Mouse (Mus musculus) myocyte (in vitro differentiated cells): ENCODE measurements around the gene Ssbp3. TPM values are rescaled to one million over a fixed set of nuclear protein-coding genes. Genes with fewer than 3 reads are reported as not detected.
A peak's percentile ranks its signal among the peaks of the same experiment; 100 is the strongest.

ENCODE experiments used
- H3K27me3 ChIP-seq: one replicate; pipeline ENCODE4 v1.6.1; 2011; ENCODE audit not compliant: control insufficient read depth, insufficient read depth, insufficient read length
- H3K36me3 ChIP-seq: one replicate; pipeline ENCODE4 v1.6.1; 2011; ENCODE audit not compliant: control insufficient read depth, insufficient read depth
- H3K4me2 ChIP-seq: one replicate; pipeline ENCODE4 v1.6.1; 2011; ENCODE audit warnings: low read depth, control low read depth
- H3K4me3 ChIP-seq: one replicate; pipeline ENCODE4 v1.5.1; 2011; ENCODE audit warnings: mild to moderate bottlenecking, control low read depth, moderate library complexity
- H3K79me2 ChIP-seq: one replicate; pipeline ENCODE4 v1.6.1; 2011; ENCODE audit not compliant: control insufficient read depth, insufficient read depth
- H3ac ChIP-seq: one replicate; pipeline ENCODE4 v1.6.1; 2011; ENCODE audit not compliant: control insufficient read depth, insufficient read length
- CEBPB ChIP-seq: IDR thresholded peaks from 2 replicates; pipeline ENCODE4 v1.6.1; 2011; ENCODE audit warnings: mild to moderate bottlenecking, moderate library complexity; ENCODE audit not compliant: poor library complexity, insufficient read depth, severe bottlenecking
- E2F4 ChIP-seq: IDR thresholded peaks from one replicate; pipeline ENCODE4 v1.6.1; 2011; ENCODE audit warnings: mild to moderate bottlenecking, control low read depth, moderate library complexity; ENCODE audit not compliant: insufficient read depth
- MAX ChIP-seq: IDR thresholded peaks from one replicate; pipeline ENCODE4 v1.6.1; 2011; ENCODE audit warnings: low read depth, mild to moderate bottlenecking, control low read depth
- MYOD1 ChIP-seq, 3 experiments: IDR thresholded peaks; one replicate each; pipeline ENCODE4 v1.6.1; 2011; ENCODE audit warnings: control low read depth in 2 of 3, low read depth in 2 of 3, mild to moderate bottlenecking in 2 of 3, moderate library complexity in 1 of 3; ENCODE audit not compliant: insufficient read length in 2 of 3, control insufficient read depth in 1 of 3
- MYOG ChIP-seq, 3 experiments: IDR thresholded peaks; one replicate each; pipeline ENCODE4 v1.6.1; 2011; ENCODE audit warnings: control low read depth in 2 of 3, low read depth in 2 of 3, mild to moderate bottlenecking in 2 of 3; ENCODE audit not compliant: insufficient read length in 2 of 3, control insufficient read depth in 1 of 3, insufficient read depth in 1 of 3
- POLR2A ChIP-seq: IDR thresholded peaks from one replicate; pipeline ENCODE4 v1.6.1; 2011; ENCODE audit warnings: low read depth, mild to moderate bottlenecking, control low read depth, moderate library complexity; ENCODE audit not compliant: insufficient read length
- POLR2AphosphoS2 ChIP-seq: IDR thresholded peaks from one replicate; pipeline ENCODE4 v1.6.1; 2011; ENCODE audit warnings: low read depth, control low read depth; ENCODE audit not compliant: insufficient read length
- REST ChIP-seq: IDR thresholded peaks from one replicate; pipeline ENCODE4 v1.6.1; 2011; ENCODE audit warnings: mild to moderate bottlenecking, control low read depth, moderate library complexity; ENCODE audit not compliant: insufficient read depth, insufficient read length
- SRF ChIP-seq: IDR thresholded peaks from one replicate; pipeline ENCODE4 v1.6.1; 2011; ENCODE audit warnings: low read depth; ENCODE audit not compliant: control insufficient read depth, insufficient read length
- TCF12 ChIP-seq: IDR thresholded peaks from one replicate; pipeline ENCODE4 v1.6.1; 2011; ENCODE audit warnings: mild to moderate bottlenecking, control low read depth; ENCODE audit not compliant: poor library complexity, insufficient read depth, severe bottlenecking
- TCF3 ChIP-seq: IDR thresholded peaks from one replicate; pipeline ENCODE4 v1.6.1; 2011; ENCODE audit warnings: low read depth, control low read depth; ENCODE audit not compliant: insufficient read length
- USF1 ChIP-seq: IDR thresholded peaks from one replicate; pipeline ENCODE4 v1.6.1; 2011; ENCODE audit warnings: low read depth, mild to moderate bottlenecking, control low read depth, moderate library complexity
- polyA plus RNA-seq: library from polyadenylated mRNA; unstranded; fragments of >200 nt; fragmentation: generic; extraction: Trizol; gene quantifications from one replicate; pipeline ENCODE4 v1.2.1, GENCODE M21; 2012; ENCODE audit warnings: missing spikeins

Gene Ssbp3
- polyA plus RNA-seq, 1 experiment: 59.4 TPM

GRCm38 (mm10) chr4:106898923-106899322, 11.6 kb upstream of the Ssbp3 start:
- no peaks in the 10 kb centered on the region for H3K27me3 ChIP-seq
- H3K79me2 ChIP-seq: no peaks in the 10 kb centered on the region
- no peak overlapping the region for H3K4me3 ChIP-seq
- H3K4me2 ChIP-seq: no peak overlapping the region
- TF ChIP-seq TCF12 (no peak), POLR2AphosphoS2 (no peak), MAX (no peak), SRF (no peak), USF1 (no peak), POLR2A (no peak), MYOG (IDR thresholded peaks at IDR 0.05; ENCODE audit: control insufficient read depth in 1 of 3, insufficient read depth in 1 of 3, insufficient read length in 2 of 3, low read depth in 2 of 3) (no peak), MYOD1 (IDR thresholded peaks at IDR 0.05; ENCODE audit: control insufficient read depth in 1 of 3, insufficient read length in 2 of 3, low read depth in 2 of 3) (no peak)
- no peaks in the 10 kb centered on the region for H3K36me3 ChIP-seq
- no peak overlapping the region for H3ac ChIP-seq

GRCm38 (mm10) chr4:106899471-106899870, 11.0 kb upstream of the Ssbp3 start:
- Histone ChIP-seq H3K4me3 (no peak overlapping the region), H3K79me2 (no peaks in the 10 kb centered on the region), H3K4me2 (no peak overlapping the region), H3ac (no peak overlapping the region), H3K27me3 (no peaks in the 10 kb centered on the region), H3K36me3 (no peaks in the 10 kb centered on the region)
- TF ChIP-seq MAX: no peak
- no peak for TF ChIP-seq MYOG (IDR thresholded peaks at IDR 0.05; ENCODE audit: control insufficient read depth in 1 of 3, insufficient read depth in 1 of 3, insufficient read length in 2 of 3, low read depth in 2 of 3)
- TF ChIP-seq E2F4: no peak
- no peak for TF ChIP-seq TCF3
- TF ChIP-seq MYOD1 (IDR thresholded peaks at IDR 0.05; ENCODE audit: control insufficient read depth in 1 of 3, insufficient read length in 2 of 3, low read depth in 2 of 3): no peak
- TF ChIP-seq USF1: no peak

- no peak for TF ChIP-seq CEBPB
- no peak for TF ChIP-seq USF1
- TF ChIP-seq MYOG (IDR thresholded peaks at IDR 0.05; ENCODE audit: control insufficient read depth in 1 of 3, insufficient read depth in 1 of 3, insufficient read length in 2 of 3, low read depth in 2 of 3): no peak
- TF ChIP-seq TCF12: no peak
- TF ChIP-seq MAX: no peak
- TF ChIP-seq SRF: no peak
- no peak for TF ChIP-seq TCF3
- TF ChIP-seq E2F4: no peak
- no peak for TF ChIP-seq REST
- TF ChIP-seq POLR2A: no peak
- no peak for TF ChIP-seq MYOD1 (IDR thresholded peaks at IDR 0.05; ENCODE audit: control insufficient read depth in 1 of 3, insufficient read length in 2 of 3, low read depth in 2 of 3)
- no peak for TF ChIP-seq POLR2AphosphoS2
- H3K4me2 ChIP-seq: no peak overlapping the region
- H3K4me3 ChIP-seq: no peak overlapping the region
- no peaks in the 10 kb centered on the region for H3K79me2 ChIP-seq
- no peaks in the 10 kb centered on the region for H3K27me3 ChIP-seq
- H3ac ChIP-seq: no peak overlapping the region
- no peaks in the 10 kb centered on the region for H3K36me3 ChIP-seq
These were observed 9.8 kb upstream of the Ssbp3 start for GRCm38 (mm10) chr4:106900718-106901117.

GRCm38 (mm10) chr4:106901610-106902009, 8.9 kb upstream of the Ssbp3 start:
- Histone ChIP-seq H3K4me3 (no peak overlapping the region), H3K36me3 (no peaks in the 10 kb centered on the region), H3ac (no peak overlapping the region), H3K4me2 (no peak overlapping the region), H3K27me3 (no peaks in the 10 kb centered on the region), H3K79me2 (no peaks in the 10 kb centered on the region)
- TF ChIP-seq MAX (no peak), USF1 (no peak), REST (no peak), POLR2AphosphoS2 (no peak), E2F4 (no peak), MYOD1 (IDR thresholded peaks at IDR 0.05; ENCODE audit: control insufficient read depth in 1 of 3, insufficient read length in 2 of 3, low read depth in 2 of 3) (no peak), SRF (no peak), POLR2A (no peak)

GRCm38 (mm10) chr4:106902157-106902556, 8.3 kb upstream of the Ssbp3 start:
- H3K36me3 ChIP-seq: no peaks in the 10 kb centered on the region
- TF ChIP-seq CEBPB (0 out of 2 replicates have a peak, but pooled peaks have one; percentile 22), POLR2AphosphoS2 (no peak)
- H3ac ChIP-seq: no peak overlapping the region
- H3K4me2 ChIP-seq: no peak overlapping the region
- no peaks in the 10 kb centered on the region for H3K79me2 ChIP-seq
- H3K27me3 ChIP-seq: no peaks in the 10 kb centered on the region
- H3K4me3 ChIP-seq: no peak overlapping the region
